Mouse (Mus musculus) embryonic stem cell, embryonic (primary cell): ENCODE measurements around the gene Aph1a.
"Not testable (repeated sequence)": the region's sequence is repeated elsewhere in the genome, so short reads cannot be mapped to it uniquely, and the experiment has no call there.

Experiments used
- CTCF ChIA-PET, 4 experiments: fragments of 300-600 bp in 2 of 4; fragments of 350-600 bp in 2 of 4; sonication (Branson Sonifier 250); formaldehyde crosslinking; loops; one replicate each; lab custom pipeline; 2022; ENCODE audit warnings: inconsistent platforms in 2 of 4; lab: Charles Lee
- POLR2A ChIA-PET, 4 experiments: fragments of 300-600 bp in 2 of 4; fragments of 350-600 bp in 2 of 4; sonication (Branson Sonifier 250); formaldehyde crosslinking; loops; one replicate each; lab custom pipeline; 2022; ENCODE audit warnings: antibody characterized with exemption in 4 of 4, inconsistent platforms in 1 of 4; lab: Charles Lee

Aph1a gene

DNA sequence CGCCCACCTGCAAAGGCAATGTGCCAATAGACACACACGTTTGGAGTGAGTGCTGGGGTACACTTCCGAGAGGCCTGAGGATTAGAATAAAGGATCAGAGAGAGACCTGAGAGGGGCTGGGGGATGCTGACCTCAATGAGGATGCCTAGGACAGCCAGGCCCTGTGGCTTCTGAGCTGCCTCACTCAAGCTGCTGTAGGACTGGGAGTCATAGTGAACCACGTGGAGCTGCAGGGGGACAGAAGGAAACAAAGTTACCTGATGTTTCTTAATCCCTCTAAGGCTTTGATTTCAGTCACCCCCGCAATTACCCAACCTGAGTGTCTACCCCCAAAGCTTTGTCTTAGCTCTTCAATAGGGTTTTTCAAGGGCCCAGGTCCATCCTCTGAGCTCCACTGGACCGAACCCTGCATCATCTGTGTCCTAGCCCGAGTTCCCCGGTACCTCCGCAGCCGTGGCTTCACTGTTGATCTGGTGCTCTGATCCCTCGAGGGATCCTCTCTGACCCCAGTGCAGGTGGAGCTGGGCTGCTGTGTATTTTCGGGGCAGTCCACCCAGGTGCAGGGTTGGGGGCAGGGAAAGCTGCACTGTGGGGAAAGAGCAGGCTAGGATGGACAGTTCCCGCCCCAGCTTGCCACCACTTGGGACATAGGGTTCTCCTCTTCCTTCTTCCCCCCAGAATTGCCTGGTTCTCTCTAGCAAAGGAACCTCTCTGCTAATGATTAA lies 6.2 kb downstream of the Aph1a start:
- ChIA-PET CTCF (interaction anchor here in 1 of 4 experiments (0.6 kb wide), 2 partner anchors 36 to 170 kb away, joined by 3 read pairs; no protein-coding TSS in a partner anchor), POLR2A (interaction anchor here (0.6 to 2.9 kb wide), 16 partner anchors 8 to 55 kb away, joined by 3 to 11 read pairs (median 6); partner anchors contain the start of genes BC028528 (in 2 of the 4), Mrps21 (in 2 of the 4) and Ciart (in 1 of the 4))

DNA sequence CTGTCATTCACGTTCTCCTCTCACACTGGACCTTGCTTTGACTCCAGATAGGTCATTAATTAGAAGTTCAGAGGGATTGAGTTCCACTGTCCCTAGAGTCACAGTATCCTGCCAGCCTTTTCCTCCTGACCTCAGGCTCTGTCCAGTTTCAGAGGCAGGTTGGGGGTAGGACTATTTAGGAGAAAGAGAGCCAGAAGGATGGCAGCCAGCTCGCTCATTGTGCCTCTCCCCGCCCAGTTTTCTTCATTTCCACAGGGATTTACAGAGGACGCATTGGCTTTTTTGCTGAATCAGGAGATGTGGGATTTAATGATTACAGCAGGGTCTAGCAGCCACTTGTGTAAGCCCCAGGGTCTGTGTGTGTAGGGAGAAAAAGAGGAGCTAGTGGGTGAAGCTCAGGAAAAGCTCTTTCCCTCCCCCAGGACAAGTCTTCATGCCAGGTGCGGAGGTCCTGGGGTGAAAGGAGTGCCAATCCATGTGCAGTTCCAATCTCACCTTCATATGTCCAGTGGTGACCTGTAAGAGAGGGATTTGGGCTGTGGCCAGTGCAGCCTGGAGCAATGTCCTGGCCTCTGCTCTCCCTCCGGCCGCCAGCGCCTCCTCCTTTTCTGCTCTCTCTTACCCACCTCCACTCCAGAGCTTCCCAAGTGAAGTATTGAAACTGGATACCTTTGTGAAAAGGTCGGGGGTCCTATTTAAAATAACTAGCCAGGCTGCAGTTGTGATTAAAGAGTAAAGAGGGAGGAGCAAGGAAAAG lies 8.0 kb downstream of the Aph1a start:
- ChIA-PET CTCF (no interaction called here), POLR2A (interaction anchor here in 2 of 4 experiments (0.7 to 2.9 kb wide), 12 partner anchors 10 to 164 kb away, joined by 3 to 11 read pairs (median 4); partner anchors contain the start of genes BC028528 (in 1 of the 2), Ciart (in 1 of the 2), Mrps21 (in 1 of the 2) and Prpf3 (in 1 of the 2))

DNA sequence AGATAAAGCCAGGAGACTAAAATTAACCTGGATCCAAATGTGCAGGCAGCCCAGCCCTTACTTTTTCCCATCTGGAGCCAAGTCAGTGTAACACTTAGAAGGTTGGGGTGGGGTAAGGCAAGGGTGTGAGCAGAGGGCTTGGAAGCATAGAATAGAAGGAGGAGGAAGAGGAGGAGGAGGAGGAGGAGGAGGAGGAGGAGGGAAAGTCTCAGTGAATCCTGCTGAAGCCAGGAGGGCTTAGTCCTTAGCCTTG lies 8.5 kb downstream of the Aph1a start:
- CTCF ChIA-PET, result no interaction called here
- POLR2A ChIA-PET, result interaction anchor here in 2 of 4 experiments (0.7 to 2.3 kb wide), 5 partner anchors 10 to 49 kb away, joined by 3 to 6 read pairs (median 4); partner anchors contain the start of gene BC028528 (in 1 of the 2)

DNA sequence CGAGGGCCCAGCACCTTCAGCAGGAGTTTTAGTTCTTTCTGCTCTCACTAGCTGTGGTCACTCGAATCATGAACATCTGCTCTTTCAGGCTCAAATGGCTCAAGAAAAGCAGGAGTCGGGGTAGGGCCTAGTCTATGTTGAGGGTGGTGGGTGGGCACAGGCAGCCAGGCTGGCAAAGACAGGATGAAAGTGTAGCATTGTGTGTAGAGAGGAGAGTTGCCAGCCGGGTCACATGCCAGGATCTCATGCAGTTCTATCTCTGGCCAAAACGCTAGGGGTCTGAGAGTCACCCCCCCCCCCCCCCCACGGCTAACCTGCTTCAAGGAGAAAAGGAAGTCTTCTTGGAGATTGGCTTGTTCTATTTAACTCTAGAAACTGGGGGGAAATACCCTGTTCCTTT lies 8.9 kb downstream of the Aph1a start:
- ChIA-PET POLR2A (interaction anchor here in 1 of 4 experiments (0.9 to 2.2 kb wide), 5 partner anchors 21 to 63 kb away, joined by 3 to 11 read pairs (median 4); partner anchors contain the start of genes Ciart and Mrps21), CTCF (no interaction called here)

DNA sequence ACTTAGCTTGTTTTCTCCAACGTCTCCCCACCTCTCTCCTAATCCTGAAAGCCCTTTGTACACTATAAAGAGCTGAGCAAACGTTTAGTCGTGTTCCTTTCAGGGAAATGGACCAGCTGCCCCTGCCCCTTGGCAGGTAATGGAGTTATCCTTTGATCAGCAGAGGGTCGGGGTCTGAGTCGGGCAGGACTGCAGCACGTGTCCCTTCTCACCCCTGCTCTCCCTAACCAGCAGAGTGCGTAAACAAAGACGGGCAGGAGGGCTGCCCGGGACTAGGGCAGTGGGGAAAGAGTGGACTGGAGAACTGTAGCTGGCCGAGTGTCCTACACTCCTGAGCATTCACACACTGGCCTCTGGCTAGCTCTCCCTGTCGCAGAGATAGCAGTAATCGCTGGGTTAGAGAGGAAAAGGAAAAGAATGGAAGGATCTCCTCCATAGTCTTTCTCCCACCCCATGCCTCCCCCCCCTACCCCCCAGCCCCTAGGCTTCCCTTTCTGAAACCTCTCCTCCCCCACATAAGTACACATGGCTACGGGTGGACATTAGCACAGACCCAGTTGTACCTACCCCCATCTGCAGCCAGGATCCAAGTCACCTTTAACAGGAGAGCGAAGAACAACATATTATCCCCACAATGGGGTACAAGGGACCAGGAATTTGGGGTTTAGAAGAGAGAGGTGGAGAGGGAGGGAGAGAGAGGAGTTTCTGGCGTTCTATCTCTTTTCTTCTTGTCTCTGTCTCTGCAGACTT lies 10.2 kb downstream of the Aph1a start:
- ChIA-PET POLR2A (interaction anchor here (0.5 to 2.7 kb wide), 30 partner anchors 10 to 344 kb away, joined by 3 to 19 read pairs (median 4); partner anchors contain the start of genes BC028528 (in 2 of the 4), Ciart (in 2 of the 4), Mrps21 (in 2 of the 4) and Aph1a (in 1 of the 4)), CTCF (interaction anchor here in 3 of 4 experiments (0.7 to 1.4 kb wide), 4 partner anchors 12 to 225 kb away, joined by 3 read pairs; partner anchors contain the start of gene BC028528 (in 1 of the 3))

DNA sequence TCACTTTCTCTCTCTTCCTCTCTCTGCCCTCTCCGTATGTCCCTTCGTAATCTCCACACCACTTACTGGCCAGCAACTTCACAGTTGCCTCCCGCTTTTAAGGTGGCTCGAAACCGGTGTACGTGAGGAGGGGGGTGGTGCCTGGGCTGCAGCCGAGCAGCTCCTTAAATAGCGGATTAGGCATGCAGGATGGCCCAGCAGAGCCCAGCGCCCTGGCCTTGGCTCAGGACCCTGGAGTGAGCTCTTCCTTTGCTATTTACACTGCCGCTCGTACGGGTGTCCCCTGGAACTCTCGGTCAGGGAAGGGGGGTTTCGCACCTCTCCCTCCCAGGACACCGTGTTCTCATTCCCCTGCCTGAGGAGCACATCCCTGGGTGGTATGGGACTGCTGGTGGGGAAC lies 10.8 kb downstream of the Aph1a start, which contains the start of gene Car14:
Gene Car14 (minus strand): TSS at position 124 of the 400 bp plus-strand sequence.
- ChIA-PET CTCF (interaction anchor here in 3 of 4 experiments (0.9 to 1.9 kb wide), 4 partner anchors 13 to 65 kb away, joined by 3 to 5 read pairs (median 3); partner anchors contain the start of gene BC028528 (in 1 of the 3)), POLR2A (interaction anchor here (0.5 to 2.7 kb wide), 25 partner anchors 11 to 344 kb away, joined by 3 to 19 read pairs (median 4); partner anchors contain the start of genes BC028528 (in 2 of the 4), Ciart (in 2 of the 4), Mrps21 (in 2 of the 4) and Aph1a (in 1 of the 4))

DNA sequence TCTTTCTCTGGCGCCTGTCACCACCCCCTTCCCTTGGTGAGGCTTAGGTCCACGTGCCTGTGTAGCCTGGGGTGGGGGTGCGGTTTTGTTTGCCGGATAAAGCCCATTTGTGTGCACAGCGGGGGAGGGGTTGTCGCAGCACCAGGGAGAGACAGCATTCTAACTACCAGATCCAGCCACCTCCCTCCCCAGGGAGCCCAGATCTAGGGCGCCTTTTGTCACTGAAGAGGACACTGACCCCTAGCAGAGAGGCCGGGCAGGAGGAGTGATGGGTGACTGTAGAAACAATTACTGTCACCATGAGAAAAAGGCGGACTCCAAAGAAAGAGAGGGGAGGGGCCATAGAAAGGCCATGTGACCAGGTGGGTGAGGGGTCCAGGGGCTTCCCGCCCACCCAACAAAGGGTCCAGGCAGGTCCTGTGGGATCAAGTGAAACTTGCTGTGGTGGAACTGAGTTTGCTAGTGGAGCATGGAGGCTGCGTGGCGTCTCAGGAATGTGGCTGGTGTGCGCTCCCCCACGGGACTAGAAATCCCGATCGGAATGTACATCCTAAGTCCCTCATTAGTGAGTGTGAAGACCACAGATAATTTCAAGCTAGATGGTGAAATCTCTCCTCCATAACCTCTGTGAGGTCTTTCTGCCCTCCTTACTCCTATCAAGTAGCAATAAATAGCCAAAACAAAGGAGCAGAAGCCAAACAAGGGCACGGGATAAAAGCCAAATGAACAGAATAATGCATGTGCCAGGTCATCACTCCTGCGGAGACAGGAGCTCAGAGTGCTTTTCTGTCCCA lies 11.6 kb downstream of the Aph1a start:
- ChIA-PET POLR2A (interaction anchor here in 3 of 4 experiments (0.6 to 2.7 kb wide), 43 partner anchors 8 to 731 kb away, joined by 3 to 19 read pairs (median 4); partner anchors contain the start of genes Ciart (in 3 of the 3), Mrps21 (in 3 of the 3), BC028528 (in 2 of the 3) and Ensa (in 2 of the 3)), CTCF (interaction anchor here (0.6 to 3.1 kb wide), 39 partner anchors 10 to 595 kb away, joined by 3 to 16 read pairs (median 4); partner anchors contain the start of genes BC028528 (in 2 of the 4), Mrps21 (in 2 of the 4), Ciart (in 1 of the 4) and Golph3l (in 1 of the 4))

DNA sequence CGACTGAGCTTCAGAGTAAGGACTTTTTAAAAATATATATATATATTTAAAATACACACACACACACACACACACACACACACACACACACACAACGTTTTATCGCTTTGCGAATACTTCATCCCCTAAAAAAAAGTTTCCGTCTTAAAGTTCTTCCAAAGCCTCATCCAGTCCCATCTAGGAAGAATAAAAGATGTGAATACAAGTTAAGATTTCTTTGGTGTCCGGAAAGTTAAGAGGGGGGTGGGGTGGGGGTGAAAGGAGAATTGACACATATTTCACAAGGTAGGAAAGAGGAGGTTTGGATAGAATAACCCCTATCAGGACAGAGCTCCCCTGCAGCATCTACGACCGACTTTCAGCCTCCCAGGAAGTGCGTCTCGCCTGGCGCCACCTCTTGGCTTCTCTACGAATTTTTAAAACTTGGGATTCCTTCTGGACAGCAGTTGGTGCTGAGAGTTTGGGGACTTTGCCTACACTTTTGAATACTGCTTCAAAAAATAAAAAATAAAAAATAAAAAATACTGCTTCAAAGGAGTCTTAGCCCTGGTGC lies 12.2 kb downstream of the Aph1a start:
- POLR2A ChIA-PET, result interaction anchor here in 3 of 4 experiments (0.6 to 2.7 kb wide), 37 partner anchors 9 to 731 kb away, joined by 3 to 19 read pairs (median 4); partner anchors contain the start of genes Ciart (in 3 of the 3), Mrps21 (in 3 of the 3), Prpf3 (in 3 of the 3) and BC028528 (in 2 of the 3)

DNA sequence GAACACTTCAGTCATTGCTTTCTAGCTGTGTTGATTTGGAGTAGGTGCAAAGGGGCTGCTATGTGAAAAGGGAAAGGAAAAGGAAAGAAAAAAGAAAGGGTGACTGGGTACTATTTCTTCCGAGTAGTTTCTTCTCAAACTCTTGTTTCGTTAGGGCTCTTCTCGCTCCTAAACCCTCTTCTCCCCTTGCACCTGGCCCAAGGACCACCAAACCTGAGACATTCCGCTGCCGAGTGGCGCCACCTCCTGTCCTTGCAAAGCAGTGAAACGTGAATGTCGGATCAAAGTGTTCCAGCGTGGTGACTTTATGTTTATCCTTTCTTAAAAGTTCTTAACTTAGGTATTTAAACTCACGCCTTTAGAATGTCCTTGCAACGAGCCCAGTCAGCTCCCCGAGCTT lies 13.1 kb downstream of the Aph1a start:
- ChIA-PET CTCF (interaction anchor here in 3 of 4 experiments (0.6 to 3.1 kb wide), 18 partner anchors 9 to 596 kb away, joined by 3 to 16 read pairs (median 6); partner anchors contain the start of genes Ciart (in 2 of the 3) and BC028528 (in 1 of the 3)), POLR2A (interaction anchor here in 3 of 4 experiments (0.7 to 2.7 kb wide), 19 partner anchors 10 to 281 kb away, joined by 3 to 19 read pairs (median 4); partner anchors contain the start of genes Prpf3 (in 2 of the 3), Anp32e (in 1 of the 3), Ciart (in 1 of the 3) and Ensa (in 1 of the 3))

More for the DNA sequence above, 12.2 kb downstream of the Aph1a start:
- CTCF ChIA-PET, result interaction anchor here (0.6 to 3.1 kb wide), 41 partner anchors 10 to 595 kb away, joined by 3 to 16 read pairs (median 4); partner anchors contain the start of genes BC028528 (in 2 of the 4), Mrps21 (in 2 of the 4), Ciart (in 1 of the 4) and Golph3l (in 1 of the 4)

DNA sequence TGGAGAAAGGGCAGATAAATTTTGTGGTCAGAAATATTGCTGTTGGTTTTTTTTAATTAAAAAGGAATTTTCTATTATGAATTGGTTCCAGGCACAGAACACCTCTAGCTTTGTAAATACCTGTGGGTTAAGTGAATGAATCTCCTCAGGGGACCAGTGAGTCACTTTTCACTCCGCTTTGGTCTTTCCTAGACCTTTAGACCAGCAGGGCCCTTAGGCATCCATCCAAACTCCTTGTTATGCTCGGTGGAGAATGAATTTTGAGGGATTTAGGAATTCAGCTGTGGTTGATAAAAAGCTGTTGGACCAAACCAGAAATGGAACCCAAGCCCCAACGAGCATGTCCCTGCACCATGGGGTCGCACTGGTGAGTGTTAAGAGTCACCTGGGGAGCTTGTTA lies 13.8 kb downstream of the Aph1a start:
- ChIA-PET CTCF (interaction anchor here in 3 of 4 experiments (0.5 to 3.1 kb wide), 10 partner anchors 8 to 82 kb away, joined by 3 to 16 read pairs (median 6); partner anchors contain the start of gene Ciart (in 2 of the 3)), POLR2A (interaction anchor here in 2 of 4 experiments (0.6 to 2.7 kb wide), 14 partner anchors 10 to 69 kb away, joined by 3 to 9 read pairs (median 3); partner anchors contain the start of genes Anp32e (in 1 of the 2), Ciart (in 1 of the 2), Mrps21 (in 1 of the 2) and Prpf3 (in 1 of the 2))

DNA sequence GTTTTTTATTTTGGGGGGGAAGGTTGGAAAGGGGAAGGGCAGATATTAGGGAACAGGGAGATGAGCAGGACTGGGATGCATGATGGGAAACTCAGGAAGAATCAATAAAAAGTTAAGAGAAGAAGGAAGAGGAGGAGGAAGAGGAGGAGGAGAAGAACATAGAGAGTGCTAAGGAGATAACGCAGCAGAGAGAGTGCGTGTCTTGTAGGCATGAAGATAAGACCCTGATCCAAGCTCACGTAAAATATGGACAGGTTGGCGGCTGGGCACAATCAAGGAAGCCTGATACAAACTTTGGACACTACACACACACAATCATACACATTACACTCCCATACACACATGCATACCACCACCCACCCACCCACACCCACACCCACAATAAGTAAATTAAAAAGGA lies 20.9 kb downstream of the Aph1a start:
- CTCF ChIA-PET, result interaction anchor here in 2 of 4 experiments (1.2 to 2.7 kb wide), 2 partner anchors 8 to 23 kb away, joined by 3 to 9 read pairs; no protein-coding TSS in a partner anchor
- POLR2A ChIA-PET, result interaction anchor here in 1 of 4 experiments (1.2 kb wide), 1 partner anchor 50 kb away, joined by 8 read pairs; no protein-coding TSS in a partner anchor

DNA sequence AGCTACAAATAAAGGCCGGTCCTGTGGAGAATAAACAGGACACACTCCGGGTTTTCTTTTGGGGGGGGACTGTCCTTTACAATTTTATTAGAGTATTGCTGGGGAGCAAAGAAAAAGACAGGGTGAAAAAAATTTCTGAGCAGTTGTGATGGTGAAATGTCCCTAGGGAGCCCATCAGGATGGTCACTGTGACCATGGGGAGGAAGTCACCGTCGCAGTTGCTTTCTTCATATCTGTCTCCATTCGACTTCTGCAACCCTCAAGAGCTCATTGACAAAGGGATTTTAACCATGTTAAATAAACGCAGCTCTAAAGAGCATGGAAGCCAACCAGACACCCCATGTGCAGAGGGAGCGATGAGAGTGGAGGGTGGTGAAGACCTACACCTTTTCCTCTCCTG lies 23.0 kb downstream of the Aph1a start:
- POLR2A ChIA-PET, result interaction anchor here in 3 of 4 experiments (0.5 to 2.3 kb wide), 7 partner anchors 9 to 39 kb away, joined by 3 to 11 read pairs (median 4); no protein-coding TSS in a partner anchor
- CTCF ChIA-PET, result interaction anchor here in 3 of 4 experiments (0.5 to 2.7 kb wide), 5 partner anchors 10 to 1670 kb away, joined by 3 to 9 read pairs (median 5); no protein-coding TSS in a partner anchor

DNA sequence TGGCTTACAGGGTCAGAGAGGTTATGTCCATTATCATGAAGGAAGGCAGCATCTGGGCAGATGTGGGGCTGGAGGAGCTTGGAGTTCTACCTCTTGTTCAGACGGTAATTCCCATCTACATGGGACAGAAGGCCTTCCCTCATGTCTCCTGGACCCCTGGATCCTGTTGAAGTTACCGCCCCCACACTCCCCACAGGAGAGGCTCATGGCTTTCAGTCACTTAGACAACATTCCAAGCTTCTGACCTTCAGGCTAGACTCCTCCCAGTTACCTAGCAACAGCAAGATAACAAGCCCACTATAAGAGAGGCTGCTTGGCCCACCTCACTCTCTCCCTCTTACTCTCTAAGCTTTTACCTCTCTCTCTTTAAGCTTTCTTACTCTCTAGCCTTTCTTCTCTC lies 26.8 kb downstream of the Aph1a start:
- POLR2A ChIA-PET, result interaction anchor here in 3 of 4 experiments (0.6 to 2.3 kb wide), 11 partner anchors 10 to 230 kb away, joined by 3 to 7 read pairs (median 3); partner anchors contain the start of genes Ciart (in 1 of the 3) and Mrps21 (in 1 of the 3)
- CTCF ChIA-PET, result interaction anchor here in 2 of 4 experiments (0.8 to 1.4 kb wide), 4 partner anchors 10 to 19 kb away, joined by 3 to 6 read pairs (median 4); no protein-coding TSS in a partner anchor

DNA sequence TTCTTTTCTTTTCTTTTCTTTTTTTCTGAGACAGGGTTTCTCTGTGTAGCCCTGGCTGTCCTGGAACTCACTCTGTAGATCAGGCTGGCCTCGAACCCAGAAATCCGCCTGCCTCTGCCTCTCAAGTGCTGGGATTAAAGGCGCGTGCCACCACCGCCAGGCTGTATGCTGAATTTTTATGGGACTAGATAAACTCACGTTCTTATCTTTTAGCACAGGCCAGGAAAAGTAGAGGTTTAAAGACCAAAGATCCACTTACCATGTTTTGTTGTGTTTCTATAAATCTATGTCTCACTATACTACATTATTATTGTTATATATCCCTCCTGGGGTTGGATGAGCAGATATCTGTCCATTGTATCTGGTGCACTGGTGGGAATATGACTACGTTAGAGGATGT lies 29.7 kb downstream of the Aph1a start:
- CTCF ChIA-PET, POLR2A ChIA-PET: not testable (repeated sequence)

DNA sequence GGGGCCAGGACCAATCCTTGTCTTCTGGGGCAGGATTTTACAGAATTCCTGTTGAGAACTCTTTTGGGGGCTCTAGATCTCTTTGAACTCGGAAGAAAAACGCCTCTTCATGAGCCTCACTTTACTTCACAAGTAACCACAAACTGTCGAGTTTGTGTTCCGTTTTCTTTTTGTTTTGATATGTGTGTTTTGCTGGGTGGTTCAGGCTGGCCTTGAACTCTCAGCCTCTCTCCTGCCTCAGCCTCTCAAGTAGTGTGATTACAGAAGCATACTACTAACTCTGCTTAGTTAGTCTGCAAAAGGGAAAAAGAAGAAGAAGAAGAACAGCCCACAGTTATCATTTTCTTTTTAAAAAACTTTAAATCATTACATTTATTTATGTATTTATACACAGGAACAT lies 30.4 kb downstream of the Aph1a start:
- CTCF ChIA-PET, result interaction anchor here in 2 of 4 experiments (0.5 to 0.6 kb wide), 2 partner anchors 592 to 721 kb away, joined by 3 read pairs; partner anchors contain the start of gene Itga10 (in 1 of the 2)
- POLR2A ChIA-PET, result interaction anchor here in 3 of 4 experiments (0.5 to 1.7 kb wide), 6 partner anchors 8 to 68 kb away, joined by 3 to 8 read pairs (median 4); partner anchors contain the start of gene Prpf3 (in 1 of the 3)
